Mouse (Mus musculus) forebrain, embryonic 11.5 days (tissue): ENCODE results near the gene Mrps16. TPM values are rescaled to one million over a fixed set of nuclear protein-coding genes. Genes with fewer than 3 reads are reported as not detected.

ENCODE experiments used
- ATAC-seq: fragments of 200-750 bp; cut with Nextera tagmentation; replicated peaks from 2 replicates; pipeline ENCODE4 v1.8.0; 2017; ENCODE audit warnings: moderate TSS enrichment; ENCODE audit not compliant: low FRiP score
- DNase-seq: peaks from one replicate; pipeline ENCODE4 v3.0.0-alpha.2; 2017; ENCODE audit warnings: low spot score
- H3K27ac ChIP-seq: fragments of 300-500 bp; sonication (generic); 2 replicates; pipeline ENCODE4 v1.5.1; 2014; ENCODE audit warnings: low read depth, low read length
- H3K27me3 ChIP-seq: fragments of 300-500 bp; sonication (generic); 2 replicates; pipeline ENCODE4 v1.6.1; 2014; ENCODE audit warnings: mild to moderate bottlenecking, low read length, mixed read lengths; ENCODE audit not compliant: control insufficient read depth, insufficient read depth
- H3K36me3 ChIP-seq: fragments of 300-500 bp; sonication (generic); 2 replicates; pipeline ENCODE4 v1.6.1; 2014; ENCODE audit warnings: mild to moderate bottlenecking, low read length, moderate library complexity, mixed read lengths; ENCODE audit not compliant: control insufficient read depth, insufficient read depth
- H3K4me1 ChIP-seq: fragments of 300-500 bp; sonication (generic); replicated peaks from 2 replicates; pipeline ENCODE4 v1.6.1; 2014; ENCODE audit warnings: low read length, mixed read lengths; ENCODE audit not compliant: control insufficient read depth, insufficient read depth
- H3K4me2 ChIP-seq: fragments of 300-500 bp; sonication (generic); 2 replicates; pipeline ENCODE4 v1.6.1; 2014; ENCODE audit warnings: low read depth, mild to moderate bottlenecking, low read length, moderate library complexity, mixed read lengths; ENCODE audit not compliant: severe bottlenecking
- H3K4me3 ChIP-seq: fragments of 300-500 bp; sonication (generic); 2 replicates; pipeline ENCODE4 v1.5.1; 2014; ENCODE audit warnings: low read depth, low read length
- H3K9ac ChIP-seq: fragments of 300-500 bp; sonication (generic); 2 replicates; pipeline ENCODE4 v1.6.1; 2014; ENCODE audit warnings: low read length
- H3K9me3 ChIP-seq: fragments of 300-500 bp; sonication (generic); 2 replicates; pipeline ENCODE4 v1.6.1; 2016; ENCODE audit warnings: low read length, mixed read lengths; ENCODE audit not compliant: control insufficient read depth
- WGBS: fragments of 180-500 bp; shearing (Covaris S2); extraction: QIAGEN DNeasy Blood & Tissue Kit; methylation state at CpG from one replicate; pipeline ENCODE4 v1.1.7; 2014; 5-methylcytosine and 5-hydroxymethylcytosine counted together
- polyA plus RNA-seq: library from polyadenylated mRNA; unstranded; fragments of >200 nt; fragmentation: Nextera tagmentation; extraction: Ambion mirVana; gene quantifications from 2 replicates; pipeline ENCODE4 v1.2.1, GENCODE M21; 2014

Gene Mrps16
- polyA plus RNA-seq, 1 experiment from 2014 or later: 69.7 TPM

DNA sequence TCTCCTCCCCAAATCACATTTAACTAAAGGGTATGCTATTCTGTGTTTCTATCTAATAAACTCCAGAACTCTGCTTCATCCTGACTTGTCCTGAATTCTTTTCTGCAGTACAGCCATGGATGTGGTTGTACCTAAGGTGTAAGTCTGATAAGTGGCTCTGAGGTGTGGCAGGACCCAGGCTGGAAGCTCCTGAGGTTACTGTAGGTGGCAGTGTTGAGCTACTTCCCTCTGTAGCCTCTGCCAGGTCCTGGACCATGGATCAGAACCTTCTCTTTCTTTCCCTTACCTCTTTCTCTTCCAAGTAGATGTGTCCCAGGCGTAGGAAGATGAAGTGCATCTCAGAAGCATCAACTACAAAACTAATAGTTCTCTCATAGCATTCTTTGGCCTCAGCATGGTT is 6.6 kb upstream of the Mrps16 start:
- no peak overlapping the region for H3K9ac ChIP-seq
- no peak overlapping the region for H3K4me2 ChIP-seq
- H3K27me3 ChIP-seq: no peaks in the 10 kb centered on the region
- ATAC-seq (no peak), DNase-seq (no peak)
- WGBS: 53% methylated on average over 1 of the region's 1 CpGs
- H3K9me3 ChIP-seq: no peaks in the 10 kb centered on the region
- no peak overlapping the region for H3K27ac ChIP-seq
- no peak overlapping the region for H3K4me3 ChIP-seq
- H3K36me3 ChIP-seq: no peaks in the 10 kb centered on the region
- no peaks in the 10 kb centered on the region for H3K4me1 ChIP-seq

DNA sequence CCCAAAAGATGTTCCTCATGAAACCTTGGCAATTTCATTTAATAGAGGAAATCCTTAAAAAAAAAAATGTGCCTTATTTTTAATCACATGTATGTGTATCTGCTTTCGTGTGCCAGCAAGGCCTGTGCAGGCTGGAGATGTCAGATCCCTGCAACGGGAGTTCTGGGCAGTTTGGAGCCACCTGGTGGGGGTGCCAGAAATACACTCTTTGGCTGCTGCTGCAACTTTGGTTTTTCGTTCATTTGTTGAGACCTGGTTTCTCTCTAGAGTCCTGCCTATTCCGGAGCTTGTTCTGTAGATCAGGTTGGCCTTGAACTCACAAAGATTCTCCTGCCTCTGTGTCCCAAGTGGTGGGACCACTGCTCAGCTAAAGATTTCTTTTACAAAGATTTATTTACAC is 5.4 kb upstream of the Mrps16 start:
- Histone ChIP-seq H3K9ac (no peak overlapping the region), H3K36me3 (no peaks in the 10 kb centered on the region), H3K4me3 (no peak overlapping the region), H3K27ac (no peak overlapping the region), H3K9me3 (no peaks in the 10 kb centered on the region), H3K4me2 (no peak overlapping the region), H3K4me1 (peaks cover 3% of the 10 kb centered on the region; the same call in 1 of the 2 replicates), H3K27me3 (no peaks in the 10 kb centered on the region)
- ATAC-seq (no peak), DNase-seq (no peak)
- WGBS: 49% methylated on average over 4 of the region's 4 CpGs

DNA sequence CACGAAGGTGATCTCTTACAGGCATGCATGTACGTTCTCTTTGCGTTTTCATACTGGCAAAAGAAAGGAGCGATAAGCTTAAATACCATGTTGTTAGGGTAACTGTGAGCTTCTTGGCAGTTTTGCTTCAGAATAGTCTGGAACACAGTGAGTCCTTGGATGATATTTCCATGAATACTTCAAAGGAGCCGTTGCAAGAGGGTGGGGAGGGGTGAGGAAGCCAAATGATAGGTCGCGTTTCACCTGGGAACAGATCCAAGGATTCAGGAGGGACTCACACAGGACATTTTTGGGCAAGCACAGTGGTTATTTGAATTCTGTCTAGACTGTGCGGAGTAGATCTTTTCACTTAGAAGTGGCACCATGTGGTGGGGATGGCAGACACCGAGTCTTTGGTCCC is 3.8 kb upstream of the Mrps16 start:
- H3K9ac ChIP-seq: no peak overlapping the region
- H3K27me3 ChIP-seq: no peaks in the 10 kb centered on the region
- H3K27ac ChIP-seq: no peak overlapping the region
- no peaks in the 10 kb centered on the region for H3K36me3 ChIP-seq
- H3K9me3 ChIP-seq: no peaks in the 10 kb centered on the region
- DNase-seq (no peak), ATAC-seq (no peak)
- H3K4me1 ChIP-seq: peaks cover 3% of the 10 kb centered on the region; the same call in 1 of the 2 replicates
- 86% methylated on average over 9 of the region's 9 CpGs for WGBS
- H3K4me2 ChIP-seq: no peak overlapping the region
- H3K4me3 ChIP-seq: no peak overlapping the region

DNA sequence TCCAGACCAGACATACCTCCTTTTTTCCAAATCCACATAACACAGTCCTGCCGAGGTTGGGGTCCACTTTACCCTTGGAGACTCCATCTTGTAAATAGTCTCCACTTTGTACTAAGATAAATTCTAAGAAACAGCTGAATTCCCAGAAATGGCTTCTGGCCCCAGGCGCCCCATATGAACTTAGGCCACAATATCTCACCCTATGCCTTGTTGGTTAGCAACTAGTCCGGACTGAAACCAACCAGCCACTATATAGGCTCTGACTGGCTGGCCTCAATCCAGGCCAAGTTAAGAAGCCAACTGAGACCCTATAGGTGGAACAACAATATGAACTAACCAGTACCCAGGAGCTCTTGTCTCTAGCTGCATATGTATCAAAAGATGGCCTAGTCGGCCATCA is 1.1 kb downstream of the Mrps16 start:
- Histone ChIP-seq H3K4me2 (no peak overlapping the region; the same call in 1 of the 2 replicates), H3K9ac (no peak overlapping the region), H3K27ac (no peak overlapping the region), H3K4me1 (peaks cover 9% of the 10 kb centered on the region), H3K4me3 (no peak overlapping the region), H3K9me3 (no peaks in the 10 kb centered on the region), H3K27me3 (no peaks in the 10 kb centered on the region), H3K36me3 (no peaks in the 10 kb centered on the region; the same call in 1 of the 2 replicates)
- DNase-seq (no peak), ATAC-seq (no peak)
- 87% methylated on average over 3 of the region's 4 CpGs for WGBS

DNA sequence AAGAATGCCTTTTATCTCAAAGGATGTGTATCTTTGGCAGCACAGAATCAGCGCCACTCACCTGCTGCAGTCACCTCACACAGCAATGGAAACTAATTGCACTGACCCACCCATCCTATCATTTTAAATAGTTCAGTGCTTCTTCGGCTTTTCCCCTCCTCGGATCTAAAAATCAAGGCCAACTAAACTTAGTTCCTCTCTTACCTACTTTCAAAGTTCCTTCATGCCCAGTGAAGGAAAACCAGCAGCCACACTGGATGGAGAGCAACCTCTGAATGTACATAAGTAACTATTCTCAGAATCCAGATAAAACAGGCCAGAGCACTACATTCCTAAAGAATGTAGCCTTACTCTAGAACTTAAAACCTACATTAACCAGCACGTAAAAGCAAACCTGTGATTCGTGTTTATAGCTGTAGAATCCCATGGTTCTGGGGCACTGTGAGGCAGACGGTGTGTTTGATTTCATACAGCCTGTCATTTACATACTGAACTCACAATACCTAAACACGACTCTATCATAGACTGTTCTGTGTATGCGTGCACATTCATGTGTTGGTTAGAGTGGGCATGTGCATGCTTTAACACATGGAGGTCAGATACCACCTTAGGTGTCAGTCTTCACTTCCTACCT is 3.9 kb downstream of the Mrps16 start:
- Histone ChIP-seq H3K27ac (no peak overlapping the region), H3K9ac (no peak overlapping the region), H3K36me3 (no peaks in the 10 kb centered on the region; the same call in 1 of the 2 replicates), H3K4me1 (peaks cover 18% of the 10 kb centered on the region), H3K4me2 (peak overlapping the region; percentile 84; the same call in 1 of the 2 replicates), H3K27me3 (no peaks in the 10 kb centered on the region), H3K9me3 (no peaks in the 10 kb centered on the region), H3K4me3 (no peak overlapping the region)
- ATAC-seq (no peak), DNase-seq (no peak)
- WGBS: 89% methylated on average over 8 of the region's 8 CpGs

DNA sequence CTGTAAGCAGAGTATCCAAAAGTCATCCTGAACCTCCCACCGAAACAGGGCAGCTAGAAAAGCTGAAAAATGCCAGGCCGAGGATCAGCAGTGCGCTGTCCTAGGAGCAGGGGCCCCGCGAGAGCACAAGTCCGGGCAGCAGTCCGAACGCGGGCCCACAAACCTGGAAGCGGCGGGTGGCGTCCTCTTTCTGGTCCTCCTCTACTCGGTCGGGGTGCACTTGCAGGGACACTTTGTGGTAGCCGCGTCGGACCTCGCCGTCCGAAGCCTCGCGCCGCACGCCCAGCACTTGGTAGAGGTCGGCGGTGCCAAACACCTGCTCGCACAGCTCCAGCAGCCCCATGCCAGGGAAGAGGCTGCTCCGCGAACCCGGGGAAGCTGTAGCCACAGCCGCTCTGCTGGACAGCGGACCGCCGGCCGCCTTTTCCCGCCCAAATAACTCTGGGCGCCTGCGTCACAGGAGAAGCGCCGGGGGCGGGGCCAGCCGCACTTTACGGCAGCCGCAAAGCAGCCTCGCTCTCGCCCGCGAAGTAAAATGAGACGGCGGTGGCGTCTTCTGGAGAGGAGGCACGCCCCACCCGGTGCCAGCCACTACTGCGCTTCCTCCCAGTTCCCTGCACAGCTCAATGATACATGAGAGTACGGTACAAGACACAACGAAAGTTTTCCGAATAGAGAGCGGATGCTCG is 4.8 kb downstream of the Mrps16 start, which contains the start of gene Dnajc9:
Gene Dnajc9, minus strand, starts transcription at position 470 of the 689 bp plus-strand sequence.
- Histone ChIP-seq H3K36me3 (no peaks in the 10 kb centered on the region; the same call in none of the 2 replicates), H3K27ac (peak within 1 kb of the TSS; percentile 60), H3K9ac (peak within 1 kb of the TSS; percentile 84), H3K4me2 (peak within 1 kb of the TSS; percentile 84), H3K9me3 (no peaks in the 10 kb centered on the region), H3K27me3 (no peaks in the 10 kb centered on the region), H3K4me3 (peak within 1 kb of the TSS; percentile 77), H3K4me1 (peaks cover 15% of the 10 kb centered on the region)
- ATAC-seq (peak; percentile 81), DNase-seq (peak; percentile 95)
- WGBS: under 1% methylated on average over 59 of the region's 59 CpGs

DNA sequence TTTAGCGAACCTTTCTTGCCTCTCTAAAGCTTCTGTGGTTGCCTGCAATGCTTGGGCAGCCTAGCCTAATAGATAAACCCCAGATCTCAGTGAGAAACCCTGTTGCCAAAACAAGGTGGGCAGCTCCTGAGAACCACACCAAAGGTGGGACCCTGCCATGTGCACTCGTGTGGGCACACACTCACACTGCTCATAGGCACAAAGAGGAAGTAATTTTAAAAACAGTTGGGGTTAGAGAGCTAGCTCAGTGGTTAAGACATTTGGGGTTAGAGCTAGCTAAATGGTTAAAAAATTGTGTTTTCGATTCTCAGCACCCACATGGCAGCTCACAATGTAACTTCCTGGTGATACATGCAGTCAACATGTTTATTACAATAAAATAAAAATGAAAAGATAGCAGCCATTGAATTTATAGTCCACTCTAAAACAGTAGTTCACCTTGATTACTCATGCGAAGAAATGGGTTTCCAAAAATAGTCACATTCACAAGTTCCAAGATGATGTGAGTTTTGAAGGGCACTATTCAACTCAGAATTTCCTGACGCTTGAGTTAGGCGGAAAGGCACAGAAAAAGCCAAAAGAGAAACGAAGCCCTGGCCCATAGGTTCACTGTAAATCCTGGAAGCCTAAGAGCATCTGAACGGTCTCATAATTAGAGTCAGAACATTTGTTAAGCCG is 13.5 kb downstream of the Mrps16 start:
- Histone ChIP-seq H3K27me3 (no peaks in the 10 kb centered on the region), H3K4me3 (no peak overlapping the region), H3K36me3 (no peaks in the 10 kb centered on the region; the same call in 1 of the 2 replicates), H3K9me3 (no peaks in the 10 kb centered on the region), H3K27ac (no peak overlapping the region), H3K9ac (no peak overlapping the region), H3K4me2 (no peak overlapping the region), H3K4me1 (no peaks in the 10 kb centered on the region)
- ATAC-seq (no peak), DNase-seq (no peak)
- WGBS: 91% methylated on average over 9 of the region's 9 CpGs

DNA sequence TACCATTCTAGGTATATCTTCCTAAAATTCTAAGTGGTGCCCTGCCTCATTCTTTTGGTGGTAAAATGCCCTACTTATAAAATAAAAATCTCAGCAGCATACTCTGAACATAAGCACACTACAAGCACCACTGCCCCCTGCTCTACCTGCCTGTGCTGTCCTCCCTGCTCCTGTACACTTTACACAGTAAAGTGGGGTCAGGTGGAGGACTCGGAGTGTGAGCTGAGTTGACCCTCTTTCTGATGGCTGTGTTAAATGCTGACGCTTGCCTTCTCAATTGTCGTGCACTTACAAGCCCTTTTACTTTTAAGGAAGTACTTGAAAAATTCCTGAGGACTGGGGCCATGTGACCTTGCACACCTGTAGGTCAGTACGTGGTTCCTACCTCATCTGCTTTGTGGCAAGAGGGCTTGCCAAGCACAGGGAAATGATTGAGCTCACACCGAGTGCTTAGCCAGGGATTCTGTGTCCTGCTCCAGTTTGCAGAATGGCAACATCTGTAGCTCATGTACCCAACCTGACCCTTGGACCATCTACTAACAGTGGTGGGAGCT is 14.3 kb downstream of the Mrps16 start:
- no peak for DNase-seq
- no peaks in the 10 kb centered on the region for H3K9me3 ChIP-seq
- no peaks in the 10 kb centered on the region; the same call in 1 of the 2 replicates for H3K36me3 ChIP-seq
- no peak overlapping the region for H3K4me3 ChIP-seq
- no peak overlapping the region for H3K9ac ChIP-seq
- WGBS: 92% methylated on average over 5 of the region's 5 CpGs
- H3K4me1 ChIP-seq: no peaks in the 10 kb centered on the region
- no peaks in the 10 kb centered on the region for H3K27me3 ChIP-seq
- no peak overlapping the region for H3K4me2 ChIP-seq
- no peak overlapping the region for H3K27ac ChIP-seq
- no peak for ATAC-seq
